Mouse (Mus musculus) spleen, postnatal 4 days (tissue): Measurements from ENCODE around the gene Srpk2.
"Not testable (repeated sequence)": the region's sequence is repeated elsewhere in the genome, so short reads cannot be mapped to it uniquely, and the experiment has no call there.

Experiments
- DNase-seq, 2 experiments: peaks; one replicate each; pipeline ENCODE4 v3.0.0; 2022; ENCODE audit warnings: low spot score in 2 of 2

Srpk2 gene

DNA sequence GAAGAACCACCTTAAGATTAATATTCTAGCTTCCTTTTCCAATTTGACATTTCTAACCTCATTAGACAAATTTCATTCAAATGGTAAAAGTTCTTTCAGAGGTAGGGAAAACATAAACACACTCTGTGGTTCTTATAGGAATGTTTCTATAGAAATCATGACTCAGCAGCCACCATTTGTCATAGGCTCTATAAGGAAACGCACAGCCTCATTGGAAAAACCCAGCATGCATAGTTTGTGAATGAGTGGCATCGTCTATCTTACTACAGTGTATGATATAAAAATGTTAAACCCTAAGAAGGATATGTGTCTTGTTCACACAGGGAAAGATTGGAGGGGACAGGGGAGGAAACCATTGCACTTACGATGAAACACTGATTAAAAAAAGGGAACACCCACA lies 178.8 kb downstream of the Srpk2 start:
- DNase-seq = no peak

DNA sequence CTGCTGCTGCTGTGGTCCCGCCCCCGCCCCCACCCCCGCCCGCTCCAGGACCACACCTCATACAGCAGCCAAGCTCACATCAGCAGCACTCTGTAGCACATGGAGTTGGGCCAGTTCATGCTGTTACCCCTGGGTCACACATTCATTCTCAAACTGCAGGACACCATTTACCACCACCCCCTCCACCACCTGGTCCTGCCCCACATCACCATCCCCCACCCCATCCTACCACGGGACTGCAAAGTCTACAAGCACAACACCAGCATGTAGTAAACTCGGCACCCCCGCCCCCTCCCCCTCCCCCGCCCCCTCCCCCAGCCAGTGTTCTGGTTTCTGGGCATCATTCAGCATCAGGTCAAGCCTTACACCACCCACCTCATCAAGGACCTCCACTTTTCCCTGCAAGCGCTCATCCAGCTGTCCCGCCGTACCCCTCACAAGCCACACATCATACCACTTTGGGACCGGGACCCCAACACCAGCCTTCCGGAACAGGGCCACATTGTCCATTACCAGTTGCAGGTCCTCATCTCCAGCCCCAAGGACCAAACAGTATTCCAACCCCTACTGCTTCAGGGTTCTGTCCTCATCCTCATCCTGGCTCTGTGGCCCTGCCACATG lies 182.0 kb downstream of the Srpk2 start:
- DNase-seq = no peak

DNA sequence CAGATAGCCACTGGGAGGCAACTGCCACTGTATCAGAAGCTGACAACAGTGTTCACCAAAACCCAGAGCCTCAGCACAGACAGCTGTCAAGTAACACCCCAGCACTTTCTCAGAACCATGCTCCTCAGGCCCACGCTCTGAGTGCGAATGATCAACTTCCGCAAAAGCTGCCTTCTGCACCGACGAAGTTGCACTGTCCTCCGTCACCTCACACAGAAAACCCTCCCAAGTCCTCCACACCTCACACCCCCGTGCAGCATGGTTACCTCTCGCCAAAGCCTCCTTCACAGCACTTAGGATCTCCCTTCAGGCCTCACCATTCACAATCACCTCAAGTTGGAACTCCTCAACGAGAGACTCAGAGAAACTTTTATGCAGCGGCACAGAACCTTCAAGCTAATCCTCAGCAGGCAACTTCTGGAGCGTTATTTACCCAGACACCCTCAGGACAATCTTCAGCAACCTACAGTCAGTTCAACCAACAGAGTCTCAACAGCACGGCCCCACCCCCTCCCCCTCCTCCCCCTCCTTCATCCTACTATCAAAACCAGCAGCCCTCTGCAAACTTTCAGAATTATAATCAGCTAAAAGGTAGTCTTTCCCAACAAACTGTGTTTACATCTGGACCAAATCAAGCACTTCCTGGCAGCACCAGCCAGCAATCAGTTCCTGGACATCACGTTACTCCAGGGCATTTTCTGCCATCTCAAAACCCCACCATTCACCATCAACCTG lies 182.7 kb downstream of the Srpk2 start:
- DNase-seq = no peak

DNA sequence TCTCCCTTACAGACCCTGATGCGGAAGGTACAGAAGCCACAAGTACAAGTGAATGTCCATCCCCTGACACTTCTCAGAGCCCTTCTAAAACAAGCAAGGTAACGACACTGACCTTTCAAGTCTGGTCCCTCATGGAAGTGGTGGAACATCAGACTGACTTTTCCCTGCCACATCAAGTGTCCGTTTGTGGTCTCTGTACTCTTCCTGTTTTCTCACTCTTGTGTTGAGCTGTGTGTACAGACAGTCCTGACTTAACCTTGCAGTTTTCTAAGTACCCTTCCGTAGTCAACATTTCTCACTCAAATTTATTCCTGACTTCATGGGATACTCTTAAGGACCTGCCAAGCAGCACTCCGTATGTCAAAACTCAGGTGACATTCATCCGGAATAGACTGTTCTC lies 183.7 kb downstream of the Srpk2 start:
- DNase-seq = no peak

DNA sequence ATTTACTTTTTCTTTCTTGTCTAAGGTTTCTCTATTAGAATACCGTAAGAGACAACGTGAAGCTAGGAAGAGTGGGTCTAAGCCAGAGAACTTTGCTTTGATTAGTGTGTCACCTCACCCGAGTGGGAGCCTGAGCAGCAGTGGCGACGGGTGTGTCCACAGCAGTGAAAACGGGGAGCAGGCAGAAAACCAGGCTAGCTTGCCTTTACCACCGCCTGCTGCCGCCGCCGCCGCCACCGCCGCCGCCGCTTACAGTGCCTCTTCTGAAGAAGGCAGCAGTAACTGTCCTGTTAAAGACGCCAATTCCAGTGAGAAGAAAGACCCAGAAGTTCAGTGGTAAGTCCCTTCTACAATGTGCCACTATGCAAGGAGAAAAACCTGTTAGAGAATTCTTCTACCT lies 185.2 kb downstream of the Srpk2 start:
- DNase-seq = no peak

DNA sequence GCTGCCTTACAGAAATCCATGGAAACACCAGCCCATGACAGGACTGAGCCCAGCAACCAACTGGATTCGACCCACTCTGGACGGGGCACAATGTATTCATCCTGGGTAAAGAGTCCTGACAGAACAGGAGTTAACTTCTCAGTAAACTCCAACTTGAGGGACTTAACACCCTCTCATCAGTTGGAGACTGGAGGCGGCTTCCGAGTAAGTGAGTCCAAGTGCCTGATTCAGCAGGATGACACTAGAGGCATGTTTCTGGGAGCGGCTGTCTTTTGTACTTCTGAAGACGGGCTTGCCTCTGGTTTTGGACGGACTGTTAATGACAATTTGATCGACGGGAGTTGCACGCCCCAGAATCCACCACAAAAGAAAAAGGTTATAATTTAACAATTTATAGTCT lies 186.5 kb downstream of the Srpk2 start:
- no peak for DNase-seq

DNA sequence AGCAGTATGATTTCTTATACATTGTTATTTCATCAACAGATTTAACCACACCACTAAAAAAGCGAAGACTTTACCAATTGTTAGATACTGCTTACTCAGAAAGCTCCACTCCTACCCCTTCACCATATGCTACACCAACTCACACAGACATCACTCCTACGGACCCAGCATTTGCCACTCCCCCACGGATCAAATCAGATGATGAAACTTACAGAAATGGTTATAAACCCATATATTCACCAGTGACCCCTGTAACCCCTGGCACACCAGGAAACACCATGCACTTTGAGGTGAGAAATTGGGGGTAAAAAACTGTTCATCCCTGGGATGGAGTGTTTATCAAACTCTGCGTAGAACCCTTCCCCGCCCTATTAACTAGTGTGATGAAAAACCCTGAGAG lies 187.5 kb downstream of the Srpk2 start:
- no peak for DNase-seq

DNA sequence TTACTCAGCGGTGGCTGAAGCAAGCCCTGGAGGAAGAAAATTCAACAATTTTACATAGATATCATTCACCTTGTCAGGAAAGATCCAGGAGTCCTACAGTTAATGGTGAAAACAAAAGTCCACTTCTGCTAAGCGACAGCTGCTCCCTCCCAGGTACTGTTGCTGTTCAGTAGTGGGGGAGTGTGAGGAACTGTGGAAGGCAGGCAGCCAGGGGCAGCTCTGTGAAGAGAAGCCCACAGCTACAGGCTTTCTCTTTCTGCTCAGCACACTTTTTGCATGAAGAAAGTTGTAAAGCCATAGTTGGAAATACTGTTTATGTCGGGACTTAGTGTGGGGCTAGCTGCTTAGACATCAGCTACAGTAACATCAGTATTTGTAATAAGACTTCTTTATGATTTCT lies 188.0 kb downstream of the Srpk2 start:
- DNase-seq = no peak

DNA sequence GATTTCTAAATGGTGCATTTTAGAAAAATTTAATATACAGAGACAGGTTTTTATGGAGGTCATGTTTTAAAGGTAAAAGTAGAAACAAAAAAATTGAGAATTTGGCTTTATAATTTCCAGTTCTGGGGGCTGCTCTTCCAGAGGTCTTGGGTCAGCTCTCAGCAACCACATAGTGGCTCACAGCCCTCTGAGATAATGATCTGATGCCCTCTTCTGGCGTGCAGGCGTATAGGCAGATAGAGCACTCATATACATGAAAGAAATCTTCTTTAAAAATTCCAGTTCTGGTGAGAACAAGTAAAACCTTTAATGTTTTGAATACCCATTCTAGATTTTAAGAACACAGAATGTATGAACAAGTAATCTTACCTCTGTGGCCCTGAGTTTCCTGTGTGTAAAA lies 193.6 kb downstream of the Srpk2 start:
- no peak for DNase-seq

DNA sequence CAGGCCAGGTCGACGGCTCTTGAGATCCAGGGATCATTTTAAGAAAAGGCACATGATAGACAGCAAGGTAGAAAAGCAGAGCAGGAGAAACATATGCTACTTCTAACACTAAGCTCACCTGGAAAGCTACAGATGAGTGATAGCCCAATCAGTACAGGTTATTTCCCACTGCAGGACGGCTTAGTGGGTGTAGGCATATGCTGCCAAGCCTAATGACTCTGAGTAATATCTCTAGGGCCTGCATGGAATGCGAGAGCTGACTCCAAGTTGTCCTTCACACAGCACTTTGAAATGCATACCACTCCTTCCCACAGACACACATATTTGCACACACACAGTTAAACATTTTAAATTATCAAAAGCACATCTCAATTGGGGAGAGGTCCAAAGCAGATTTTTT lies 195.2 kb downstream of the Srpk2 start:
- no peak for DNase-seq

DNA sequence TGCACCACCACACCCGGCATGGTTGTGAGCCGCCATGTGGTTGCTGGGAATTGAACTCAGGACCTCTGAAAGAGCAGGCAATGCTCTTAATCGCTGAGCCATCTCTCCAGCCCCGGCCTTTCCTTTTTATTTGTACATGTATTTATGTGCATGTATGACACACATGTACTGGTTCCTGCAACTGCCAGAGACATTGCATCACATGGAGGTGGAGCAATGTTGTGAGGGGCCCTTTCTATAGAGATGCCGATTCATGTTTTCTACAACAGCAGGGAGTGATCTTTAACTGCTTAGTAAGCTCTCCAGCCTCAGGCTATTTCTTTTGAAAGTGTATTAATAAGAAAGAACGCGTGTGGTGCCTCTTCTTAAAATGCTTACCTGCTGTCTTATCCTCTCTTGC lies 200.6 kb downstream of the Srpk2 start:
- DNase-seq = no peak

DNA sequence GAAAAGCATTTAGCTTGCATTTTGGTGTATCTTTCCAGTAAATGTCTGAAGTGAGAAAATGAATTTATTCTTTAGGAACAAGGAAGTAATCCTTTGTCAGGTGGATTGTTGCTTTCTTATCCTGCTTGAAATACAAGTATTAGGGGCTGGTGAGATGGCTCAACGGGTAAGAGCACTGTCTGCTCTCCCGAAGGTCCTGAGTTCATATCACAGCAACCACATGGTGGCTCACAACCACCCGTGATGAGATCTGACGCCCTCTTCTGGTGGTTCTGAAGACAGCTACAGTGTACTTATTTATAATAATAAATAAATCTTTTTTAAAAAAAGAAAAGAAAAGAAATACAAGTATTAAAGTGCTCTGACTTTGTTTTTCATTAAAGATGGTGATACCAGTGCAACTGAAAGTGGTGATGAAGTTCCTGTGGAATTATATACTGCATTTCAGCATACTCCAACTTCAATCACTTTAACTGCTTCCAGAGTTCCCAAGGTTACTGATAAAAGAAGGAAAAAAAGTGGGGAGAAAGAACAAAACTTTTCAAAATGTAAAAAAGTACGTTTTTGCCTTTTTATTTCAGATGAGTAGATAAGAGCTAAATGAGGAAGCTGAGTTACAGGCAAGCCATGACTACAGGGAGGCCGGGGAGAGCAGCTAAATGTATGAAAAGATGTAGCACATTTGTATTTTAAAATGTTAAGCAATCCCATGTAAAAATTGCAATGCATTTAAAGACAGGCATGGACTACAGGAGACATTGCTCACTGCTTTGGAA lies 211.1 kb downstream of the Srpk2 start:
- peak in 1 of 2 experiments; percentile 21 for DNase-seq

DNA sequence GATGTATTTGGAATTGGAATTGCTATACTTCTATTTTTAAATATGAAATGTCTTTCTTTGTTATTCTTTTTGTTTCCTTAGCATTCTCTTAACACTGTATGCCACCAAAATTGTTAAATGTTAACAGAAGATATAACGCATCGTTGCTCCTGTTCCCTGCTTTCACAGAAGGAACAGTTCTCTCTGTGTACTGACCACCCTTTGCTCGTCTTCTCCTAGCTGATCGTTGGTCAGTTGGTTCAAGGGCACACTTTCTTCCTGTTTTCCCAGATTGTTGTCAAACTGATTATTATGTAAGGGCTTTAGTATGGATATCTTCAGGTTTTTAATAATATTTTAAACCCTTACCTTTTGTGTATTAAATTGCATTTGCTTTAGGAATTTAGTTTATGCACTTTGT lies 217.9 kb downstream of the Srpk2 start:
- no peak for DNase-seq

DNA sequence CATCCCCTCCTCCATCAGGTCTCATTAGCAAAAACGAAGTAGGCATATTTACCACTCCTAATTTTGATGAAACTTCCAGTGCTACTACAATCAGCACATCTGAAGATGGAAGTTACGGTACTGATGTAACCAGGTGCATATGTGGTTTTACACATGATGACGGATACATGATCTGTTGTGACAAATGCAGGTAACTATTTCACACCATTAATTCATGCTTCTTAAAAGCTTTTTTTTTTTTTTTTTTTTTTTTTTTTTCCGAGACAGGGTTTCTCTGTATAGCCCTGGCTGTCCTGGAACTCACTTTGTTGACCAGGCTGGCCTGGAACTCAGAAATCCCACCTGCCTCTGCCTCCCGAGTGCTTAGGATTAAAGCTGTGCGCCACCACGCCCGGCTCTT lies 219.7 kb downstream of the Srpk2 start:
- DNase-seq = no peak

DNA sequence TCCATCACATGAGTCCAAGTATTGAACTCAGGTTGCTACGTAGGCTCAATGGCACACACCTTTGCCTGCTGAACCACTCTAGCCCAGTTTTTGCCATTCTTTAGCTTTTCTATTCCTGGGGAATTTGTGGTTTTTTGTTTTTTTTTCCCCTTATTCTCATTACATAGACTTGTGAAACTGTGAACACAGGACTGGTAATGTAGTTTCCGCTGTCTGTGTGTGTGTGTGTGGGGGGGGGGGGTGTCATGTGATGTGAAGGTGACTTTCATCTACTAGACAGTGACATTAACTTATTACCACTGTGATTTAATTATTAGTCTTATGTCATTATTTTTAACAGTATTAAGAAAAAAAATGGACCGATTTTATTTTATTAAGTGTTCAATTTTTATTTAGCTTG lies 220.2 kb downstream of the Srpk2 start:
- DNase-seq = no peak

DNA sequence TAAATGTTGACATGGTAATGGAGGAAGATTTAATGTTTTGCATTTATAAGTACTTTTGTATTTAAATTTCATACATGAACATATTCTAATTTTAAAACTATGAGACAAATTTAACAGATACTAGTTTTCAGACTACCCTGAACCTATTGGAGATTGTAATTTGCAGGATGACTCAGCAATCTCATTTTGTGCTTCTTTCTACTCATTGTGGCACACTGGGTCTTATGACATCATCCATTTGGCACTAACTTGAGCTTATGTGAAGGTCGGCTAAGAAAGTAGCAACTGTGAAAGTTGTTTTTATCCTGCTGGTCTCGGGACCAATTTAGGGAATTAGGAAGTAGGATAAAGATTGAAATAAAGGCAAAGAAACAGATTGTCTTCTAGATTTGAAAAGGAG lies 222.7 kb downstream of the Srpk2 start:
- DNase-seq = no peak

DNA sequence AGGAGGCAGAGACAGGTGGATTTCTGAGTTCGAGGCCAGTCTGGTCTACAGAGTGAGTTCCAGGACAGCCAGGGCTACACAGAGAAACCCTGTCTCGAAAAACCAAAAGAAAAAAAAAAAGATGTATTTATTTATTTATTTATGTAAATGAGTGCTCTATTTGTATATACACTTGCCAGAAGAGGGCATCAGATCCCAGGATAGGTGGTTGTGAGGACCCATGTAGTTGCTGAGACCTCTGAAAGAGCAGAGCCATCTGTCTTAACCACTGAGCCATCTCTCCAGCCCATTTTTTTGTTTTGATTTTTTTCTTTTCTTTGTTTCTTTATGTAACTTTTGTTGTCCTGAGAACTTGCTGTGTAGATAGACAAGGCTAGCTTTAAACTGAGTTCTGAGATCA lies 230.9 kb downstream of the Srpk2 start:
- not testable (repeated sequence) for DNase-seq
